Mouse (Mus musculus) lung, postnatal 25 days (tissue): ENCODE results near the gene Cep170.
"Not testable (repeated sequence)": the region's sequence is repeated elsewhere in the genome, so short reads cannot be mapped to it uniquely, and the experiment has no call there.

Experiments used
- DNase-seq: peaks from one replicate; pipeline ENCODE4 v3.0.0; 2022; ENCODE audit warnings: low spot score

Gene Cep170

GRCm38 (mm10) chr1:176814036-176814420 is at the start of gene Cep170:
Cep170 (minus strand) TSS chr1:176814067.
- DNase-seq = peak; percentile 95

DNA sequence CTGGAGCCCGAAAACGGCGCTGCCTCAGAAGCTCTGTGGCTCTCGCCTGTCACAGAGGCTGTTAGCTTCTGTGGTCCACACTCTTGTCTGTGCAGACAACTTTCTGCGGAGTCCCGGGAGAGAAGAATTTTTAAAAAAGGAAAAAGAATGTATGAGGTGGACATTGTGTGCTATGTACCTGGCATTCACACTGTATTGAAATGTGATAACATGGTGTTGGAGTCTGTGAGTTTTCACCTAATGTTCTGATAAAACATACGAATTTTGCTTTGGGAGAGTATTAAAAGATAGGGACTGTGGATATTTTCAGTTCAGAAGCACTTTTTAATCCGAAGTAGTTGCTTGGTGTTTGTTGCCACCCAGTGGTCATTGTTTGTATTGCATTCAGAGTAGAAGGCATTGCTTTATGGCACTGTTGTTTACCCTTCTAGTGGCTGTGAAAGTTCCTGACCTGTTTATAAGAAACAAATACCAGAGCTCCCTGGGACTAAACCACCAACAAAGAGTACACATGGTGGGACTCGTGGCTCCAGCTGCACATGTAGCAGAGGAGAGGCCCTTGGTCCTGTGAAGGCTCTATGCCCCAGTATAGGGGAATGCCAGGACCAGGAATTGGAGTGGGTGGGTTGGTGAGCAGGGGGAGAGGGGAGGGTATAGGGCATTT is 48.2 kb upstream of the Cep170 start:
- DNase-seq = peak; percentile 77

DNA sequence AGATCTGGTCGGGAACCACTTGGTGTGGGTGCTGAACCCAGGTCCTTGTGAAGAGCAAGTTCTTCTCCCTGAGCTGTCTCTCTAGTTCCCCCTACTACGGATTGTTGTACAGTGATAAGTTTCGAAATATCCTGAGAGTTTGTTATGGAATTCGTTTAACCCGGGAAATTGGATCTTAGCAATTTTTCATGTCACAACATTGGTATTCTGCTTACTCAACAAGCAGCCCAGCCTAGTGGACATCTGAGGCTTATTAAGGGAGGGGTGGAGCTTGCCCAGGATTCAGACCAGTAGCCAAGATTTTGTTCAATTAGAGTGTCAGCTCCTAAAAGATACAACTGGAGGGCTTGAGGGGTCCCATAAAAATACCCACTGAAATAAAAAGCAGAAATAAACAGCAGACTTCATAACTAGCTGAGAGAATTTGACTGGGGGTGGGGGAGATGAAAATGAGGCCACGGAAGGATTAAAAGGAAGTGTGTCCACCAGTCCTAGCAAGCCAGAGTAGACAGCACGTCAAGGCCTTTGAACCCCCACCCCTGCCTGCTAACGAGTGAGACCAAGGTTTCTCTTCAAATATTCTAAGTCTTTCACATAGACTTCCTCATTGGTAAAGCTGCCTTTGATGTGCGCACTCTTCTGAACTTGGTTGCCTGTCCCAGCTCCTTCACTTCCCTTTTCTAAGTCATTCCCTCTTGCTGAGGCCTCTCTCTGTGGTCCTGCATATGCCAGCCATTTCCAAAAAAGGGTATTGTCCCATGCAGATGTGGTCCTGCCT is 39.1 kb upstream of the Cep170 start:
- no peak for DNase-seq

DNA sequence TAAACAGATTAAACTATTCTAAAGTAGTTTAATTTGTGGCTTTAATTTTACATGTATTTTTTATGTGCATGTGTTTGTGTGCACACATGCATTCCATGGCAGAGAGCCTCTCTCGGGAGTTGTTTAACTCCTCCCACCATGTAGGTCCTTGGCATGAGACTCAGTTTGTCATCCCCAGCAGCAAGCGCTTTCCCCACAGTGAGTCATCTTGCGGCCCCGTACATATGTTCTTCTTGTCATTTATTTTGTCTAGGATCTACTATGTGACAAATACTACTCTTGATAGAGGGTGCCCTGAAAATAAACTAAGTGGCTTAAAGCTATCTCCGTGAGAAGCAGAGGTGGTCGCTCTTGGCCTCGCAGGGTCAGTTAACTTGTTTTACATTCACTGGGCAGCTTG is 37.5 kb upstream of the Cep170 start:
- no peak for DNase-seq

GRCm38 (mm10) chr1:176849377-176849776 is 35.5 kb upstream of the Cep170 start:
- no peak for DNase-seq

DNA sequence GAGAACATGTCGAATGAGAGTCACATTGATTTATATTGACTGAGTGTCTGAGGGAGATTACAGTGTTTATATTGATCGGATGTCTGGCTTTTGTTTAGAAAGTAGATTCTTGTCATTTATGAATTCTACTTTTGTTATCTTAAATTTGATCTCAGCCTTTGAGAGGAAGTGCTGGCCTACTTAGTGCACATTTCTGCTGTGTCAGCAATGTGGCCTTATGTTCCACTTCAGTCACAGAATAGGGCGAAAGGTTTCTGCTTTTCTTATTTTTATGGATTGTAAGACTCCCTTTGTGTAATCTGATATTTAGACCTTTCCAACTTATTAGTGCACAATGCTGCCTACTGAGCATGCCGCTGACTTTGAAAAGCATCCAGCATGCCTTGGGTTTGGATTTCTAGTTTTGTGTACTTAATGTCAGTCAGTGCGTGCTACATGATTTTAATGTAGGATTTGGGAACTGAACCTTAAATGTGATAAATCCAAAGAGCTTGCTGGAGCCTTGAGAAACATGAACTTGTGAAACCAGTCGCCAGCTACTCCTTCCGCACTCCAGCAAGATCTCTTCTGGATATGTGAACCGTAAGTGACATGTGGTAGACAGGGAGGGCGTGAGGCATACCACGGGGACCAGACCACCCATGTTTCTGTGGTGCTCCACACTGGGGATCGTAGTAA is 34.9 kb upstream of the Cep170 start:
- no peak for DNase-seq

DNA sequence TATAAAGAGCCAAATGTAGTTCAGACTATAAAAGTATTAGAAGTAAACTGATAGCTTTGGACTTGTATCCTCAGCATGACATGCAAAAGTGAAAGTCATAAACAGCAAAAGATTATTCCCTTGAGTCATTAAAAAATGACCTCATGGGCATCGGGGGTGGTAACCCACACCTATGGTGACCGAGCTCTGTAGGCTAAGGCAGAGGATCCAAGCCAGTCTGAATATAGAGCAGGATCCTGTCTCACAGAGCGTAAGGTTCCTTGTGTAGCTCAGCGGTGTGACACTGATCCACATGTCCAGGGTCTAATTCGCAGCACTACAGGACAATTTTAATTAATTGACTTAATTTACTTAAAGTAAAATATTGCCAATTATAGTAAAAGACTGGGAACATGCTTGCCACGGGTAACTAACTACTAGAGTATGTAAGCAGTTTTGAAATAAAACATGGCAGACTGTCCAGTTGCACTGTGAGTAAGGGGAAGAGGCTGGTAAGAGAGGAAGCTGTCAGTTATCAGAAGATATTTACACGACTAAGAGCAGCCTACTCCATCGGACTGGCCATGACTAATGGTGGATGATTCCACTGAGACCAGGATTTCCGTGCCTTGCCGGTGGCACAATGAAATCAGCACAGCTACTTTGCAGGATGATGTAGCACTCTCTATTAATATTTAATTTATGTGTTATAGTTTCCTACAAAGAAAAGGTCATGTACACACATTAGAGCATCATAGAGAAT is 33.4 kb upstream of the Cep170 start:
- DNase-seq = no peak

- DNase-seq = no peak
Measured at GRCm38 (mm10) chr1:176845082-176845977, 31.5 kb upstream of the Cep170 start.

GRCm38 (mm10) chr1:176836562-176836961 is 22.7 kb upstream of the Cep170 start:
- DNase-seq = not testable (repeated sequence)

DNA sequence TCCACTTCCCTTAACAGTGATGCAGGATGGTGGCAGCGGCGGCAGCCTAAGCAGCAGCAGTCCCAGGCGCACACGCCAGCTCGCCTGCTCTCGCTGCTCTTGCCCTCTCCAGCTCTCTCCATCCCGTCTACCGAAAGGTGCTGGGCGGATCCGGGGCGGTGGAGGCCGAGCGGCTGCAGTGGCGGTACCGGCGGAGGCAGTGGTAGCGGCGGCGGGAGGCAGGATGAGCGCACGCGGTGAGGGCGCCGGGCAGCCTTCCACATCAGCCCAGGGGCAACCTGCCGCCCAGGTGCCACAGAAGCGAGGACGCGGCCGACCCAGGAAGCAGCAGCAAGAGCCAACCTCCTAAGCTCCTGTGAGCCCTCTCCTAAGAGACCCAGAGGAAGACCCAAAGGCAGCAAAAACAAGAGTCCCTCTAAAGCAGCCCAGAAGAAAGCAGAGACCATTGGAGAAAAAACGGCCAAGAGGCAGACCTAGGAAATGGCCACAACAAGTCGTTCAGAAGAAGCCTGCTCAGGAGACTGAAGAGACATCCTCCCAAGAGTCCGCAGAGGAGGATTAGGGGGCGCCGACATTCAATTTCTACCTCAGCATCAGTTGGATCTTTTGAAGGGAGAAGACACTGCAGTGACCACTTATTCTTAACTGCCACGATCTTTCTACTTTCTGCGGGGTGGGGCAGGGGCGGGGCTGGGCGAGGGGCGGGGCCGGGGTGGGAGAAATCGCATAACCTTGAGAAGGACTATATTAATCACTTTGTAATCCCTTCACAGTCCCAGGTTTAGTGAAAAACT is 21.8 kb upstream of the Cep170 start:
- DNase-seq = no peak

DNA sequence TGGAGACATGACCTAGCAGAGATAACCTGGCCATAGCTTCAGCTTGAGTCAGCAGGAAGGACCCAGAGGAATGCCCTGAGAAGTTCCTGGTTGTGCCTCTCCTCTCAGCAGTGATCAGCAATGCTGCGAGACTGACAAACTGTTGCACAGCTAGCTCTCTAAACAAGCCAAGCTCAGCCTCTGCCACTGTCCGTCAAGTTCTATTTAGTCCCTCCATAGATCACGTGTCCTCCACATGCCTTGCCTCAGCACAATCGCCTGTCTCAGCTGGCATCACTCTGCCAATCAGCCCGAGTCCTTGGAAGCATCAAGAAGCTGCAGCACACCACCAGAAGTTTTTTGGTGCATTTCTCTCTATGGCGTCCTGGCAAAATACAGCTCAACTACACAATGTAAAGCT is 21.0 kb upstream of the Cep170 start:
- no peak for DNase-seq

GRCm38 (mm10) chr1:176833948-176834347 is 20.1 kb upstream of the Cep170 start:
- DNase-seq = no peak

DNA sequence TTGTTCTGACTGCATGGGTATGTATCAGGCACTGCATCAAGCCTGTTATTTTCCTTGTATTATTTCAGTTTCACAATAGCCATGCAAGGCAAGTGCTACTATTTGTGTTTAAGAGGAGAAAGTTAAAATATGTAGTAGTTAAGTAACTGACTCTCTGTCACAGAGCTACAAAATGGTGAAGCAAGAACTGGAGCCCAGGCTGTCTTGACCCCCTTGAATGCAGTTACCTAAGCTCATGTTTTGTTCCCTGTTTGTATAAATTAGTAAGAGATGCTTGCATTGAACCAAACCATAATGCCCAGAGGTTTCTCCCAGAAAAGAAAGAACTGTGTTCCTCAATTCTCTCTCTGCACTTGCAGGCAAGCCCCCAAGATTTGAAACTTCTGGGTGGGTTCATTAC is 19.4 kb upstream of the Cep170 start:
- DNase-seq = no peak

- no peak for DNase-seq
Measured at GRCm38 (mm10) chr1:176832607-176833006, 18.7 kb upstream of the Cep170 start.

GRCm38 (mm10) chr1:176832071-176832470 is 18.2 kb upstream of the Cep170 start:
- no peak for DNase-seq

DNA sequence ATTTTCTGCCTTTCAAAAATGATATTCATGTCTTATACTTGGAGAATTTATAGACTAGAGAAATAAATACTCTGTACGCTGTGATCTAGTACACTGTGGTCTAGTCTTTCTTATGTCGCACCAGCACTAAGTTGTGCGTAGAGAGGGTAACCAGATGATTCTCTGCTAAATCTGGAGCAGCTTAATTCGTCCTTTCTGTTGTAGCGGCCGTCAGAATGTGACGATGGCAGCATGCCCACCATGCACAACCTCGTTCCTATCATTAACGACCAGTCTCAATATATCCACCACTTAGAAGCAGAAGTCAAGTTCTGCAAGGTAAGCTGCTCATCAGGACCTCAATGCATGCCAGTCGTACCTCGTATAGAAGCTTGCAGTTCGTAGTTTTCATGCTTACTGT is 14.8 kb upstream of the Cep170 start:
- no peak for DNase-seq

DNA sequence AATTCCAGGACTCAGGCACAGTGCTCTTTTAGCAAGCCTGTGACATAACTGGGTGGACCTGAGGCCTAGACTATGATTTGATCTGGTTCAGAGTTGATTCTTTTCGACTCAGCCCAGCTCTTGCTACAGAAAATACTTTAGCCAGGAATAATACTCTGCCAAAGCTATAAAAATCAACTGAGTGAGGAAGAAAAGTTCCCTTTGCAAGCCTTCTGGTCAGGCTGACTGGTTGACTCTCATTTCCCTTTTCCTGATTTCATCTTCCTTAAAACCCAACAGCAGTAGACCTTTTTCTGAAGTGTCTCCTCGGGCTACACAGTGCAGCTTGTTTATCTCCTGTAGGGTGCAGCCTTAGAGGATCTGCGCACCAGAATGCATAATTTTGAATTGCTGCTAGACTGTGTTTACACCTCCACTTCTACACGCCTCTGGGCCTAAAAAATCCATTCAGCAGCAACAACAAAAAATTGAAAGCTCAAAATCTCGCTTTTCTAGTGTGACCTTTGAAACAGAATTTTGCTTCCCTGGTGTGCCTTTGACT is 14.1 kb upstream of the Cep170 start:
- no peak for DNase-seq

- DNase-seq = peak; percentile 47
Measured at GRCm38 (mm10) chr1:176827365-176827764, 13.5 kb upstream of the Cep170 start.

DNA sequence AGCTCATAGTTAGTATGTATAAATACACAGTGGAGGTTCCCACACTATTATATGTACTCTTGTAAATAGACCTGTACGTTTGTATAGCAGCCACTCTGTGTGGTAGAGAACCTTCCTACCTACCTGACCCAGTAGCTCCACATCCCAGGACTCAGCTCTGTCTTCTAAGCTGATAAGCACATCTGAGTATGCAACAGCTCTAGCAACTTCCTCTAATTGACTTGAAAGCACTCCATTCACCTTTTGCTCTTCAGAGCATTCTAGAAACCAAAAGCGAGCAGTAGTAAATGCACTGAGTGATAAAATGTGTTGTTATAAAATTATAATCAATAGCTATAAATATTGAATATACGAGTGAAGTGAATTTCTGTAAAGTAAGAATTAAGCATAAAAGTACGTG is 13.1 kb upstream of the Cep170 start:
- DNase-seq = no peak

DNA sequence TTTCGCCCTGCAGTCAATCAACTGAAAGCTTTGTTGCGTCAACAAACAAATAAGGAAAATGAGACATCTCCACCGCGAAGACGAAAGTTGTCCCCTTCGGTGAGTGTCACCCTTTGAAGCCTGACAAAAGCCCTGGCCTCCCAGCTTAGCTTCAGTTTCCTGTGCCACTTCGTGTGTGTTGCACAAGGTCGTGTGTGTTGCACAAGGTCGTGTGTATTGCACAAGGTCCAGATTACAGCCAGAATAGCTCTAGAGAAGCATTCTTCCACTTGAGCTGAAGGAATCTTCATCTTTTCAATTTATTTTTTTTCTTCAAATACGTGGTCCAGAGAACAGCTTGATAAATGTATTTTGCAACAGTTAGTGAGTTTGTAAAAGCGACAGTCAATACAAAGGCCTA is 12.3 kb upstream of the Cep170 start:
- peak; percentile 40 for DNase-seq
